Mouse (Mus musculus): ENCODE results near the gene Gar1. TPM values are rescaled to one million over a fixed set of nuclear protein-coding genes. Genes with fewer than 3 reads are reported as not detected.

The Gar1 gene
- polyA plus RNA-seq, 1 experiment from 2014 or later, result 52.2 TPM

DNA sequence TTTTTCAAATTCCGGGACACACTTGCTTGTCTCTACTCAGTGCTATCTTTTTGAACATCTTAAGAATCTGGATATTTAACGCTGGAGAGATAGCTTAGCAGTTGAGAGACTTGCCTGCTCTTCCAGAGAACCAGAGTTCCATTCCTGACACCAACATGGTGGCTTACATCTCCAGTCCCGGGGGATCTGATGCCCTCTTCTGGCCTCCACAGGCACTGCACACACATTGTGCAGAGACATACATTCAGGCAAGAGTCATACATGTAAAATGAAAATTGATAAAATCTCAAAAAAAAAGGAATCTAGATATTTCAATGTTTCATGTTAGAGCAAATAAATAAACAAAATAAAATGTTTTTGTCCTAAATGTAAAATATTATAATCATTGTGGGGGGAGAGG lies 48.5 kb downstream of the Gar1 start:
- Histone ChIP-seq H3K36me3 (ENCODE audit: control insufficient read depth, insufficient read depth, low read length) (no peaks in the 10 kb centered on the region), H3K9ac (ENCODE audit: low read depth, low read length) (no peak overlapping the region), H3K27ac (ENCODE audit: low read depth, low read length) (no peak overlapping the region), H3K27me3 (ENCODE audit: control insufficient read depth, insufficient read depth, low read length) (no peaks in the 10 kb centered on the region), H3K4me1 (ENCODE audit: control insufficient read depth, insufficient read depth, low read length) (no peaks in the 10 kb centered on the region), H3K4me3 (ENCODE audit: low read length) (no peak overlapping the region), H3K9me3 (ENCODE audit: control insufficient read depth, low read length) (no peaks in the 10 kb centered on the region), H3K4me2 (replicated peaks; ENCODE audit: low read depth, low read length) (no peak overlapping the region)
- 94% methylated on average over 3 of the region's 3 CpGs for whole genome bisulfite sequencing
- no peak for ATAC-seq (ENCODE audit: low FRiP score, low TSS enrichment)

DNA sequence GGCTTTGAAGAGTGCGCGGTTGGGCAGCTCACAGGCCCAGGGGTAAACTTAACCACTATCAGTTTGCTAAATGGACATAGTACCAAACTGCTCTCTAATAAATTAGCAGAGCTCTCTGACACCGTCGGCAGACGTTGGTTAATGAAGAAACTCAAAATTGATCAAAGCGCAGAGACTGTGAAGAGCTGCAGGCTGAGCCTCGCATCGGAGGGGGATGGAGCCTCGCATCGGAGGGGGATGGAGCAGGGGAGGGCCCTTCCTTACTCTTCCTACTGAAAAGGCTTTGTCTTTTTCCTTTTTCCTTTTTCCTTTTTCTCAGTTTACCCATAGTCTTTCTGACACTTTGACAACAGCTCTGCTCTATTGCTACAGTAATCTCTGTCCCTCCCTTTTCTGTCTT lies 49.8 kb downstream of the Gar1 start:
- no peaks in the 10 kb centered on the region for H3K9me3 ChIP-seq (ENCODE audit: control insufficient read depth, low read length)
- no peak overlapping the region for H3K9ac ChIP-seq (ENCODE audit: low read depth, low read length)
- H3K4me3 ChIP-seq (ENCODE audit: low read length), result no peak overlapping the region
- H3K27me3 ChIP-seq (ENCODE audit: control insufficient read depth, insufficient read depth, low read length), result no peaks in the 10 kb centered on the region
- 44% methylated on average over 10 of the region's 10 CpGs for WGBS
- H3K4me1 ChIP-seq (ENCODE audit: control insufficient read depth, insufficient read depth, low read length), result no peaks in the 10 kb centered on the region
- H3K4me2 ChIP-seq (replicated peaks; ENCODE audit: low read depth, low read length), result no peak overlapping the region
- H3K27ac ChIP-seq (ENCODE audit: low read depth, low read length), result no peak overlapping the region
- no peaks in the 10 kb centered on the region for H3K36me3 ChIP-seq (ENCODE audit: control insufficient read depth, insufficient read depth, low read length)
- ATAC-seq (ENCODE audit: low FRiP score, low TSS enrichment), result no peak

Other genes starting within 250 kb of the Gar1 start
- 1.6 and 1.8 TPM in 2 replicates for gene Egf, start 76.1 kb downstream of the Gar1 start, polyA plus RNA-seq (2014; fragmentation: Nextera tagmentation; extraction: Ambion mirVana)
- not detected in 2 replicates for gene Lrit3, start 27.4 kb downstream of the Gar1 start, polyA plus RNA-seq (2014; fragmentation: Nextera tagmentation; extraction: Ambion mirVana)
- 0.26 TPM in 1 of 2 replicates, not detected in the other for gene Rrh, start 8.8 kb downstream of the Gar1 start, polyA plus RNA-seq (2014; fragmentation: Nextera tagmentation; extraction: Ambion mirVana)
- gene Cfi, start 4.5 kb upstream of the Gar1 start, polyA plus RNA-seq (2014; fragmentation: Nextera tagmentation; extraction: Ambion mirVana), result 6.5 and 7.8 TPM in 2 replicates
- gene Pla2g12a, start 47.2 kb upstream of the Gar1 start, polyA plus RNA-seq (2014; fragmentation: Nextera tagmentation; extraction: Ambion mirVana), result 47.8 and 48.1 TPM in 2 replicates
- gene Casp6, start 70.0 kb upstream of the Gar1 start, polyA plus RNA-seq (2014; fragmentation: Nextera tagmentation; extraction: Ambion mirVana), result 83.0 and 99.3 TPM in 2 replicates
- 0.80 and 1.6 TPM in 2 replicates for gene Mcub, start 138.8 kb upstream of the Gar1 start, polyA plus RNA-seq (2014; fragmentation: Nextera tagmentation; extraction: Ambion mirVana)
- 26.2 and 40.4 TPM in 2 replicates for gene Sec24b, start 230.2 kb upstream of the Gar1 start, polyA plus RNA-seq (2014; fragmentation: Nextera tagmentation; extraction: Ambion mirVana)